Mouse (Mus musculus): ENCODE measurements at regions not wholly inside any gene's neighbourhood (a gene's known extent, or its start where the extent isn't known, plus 50 kb on each side); places are given as distances from the start of the nearest gene placed in this dataset.

DNA sequence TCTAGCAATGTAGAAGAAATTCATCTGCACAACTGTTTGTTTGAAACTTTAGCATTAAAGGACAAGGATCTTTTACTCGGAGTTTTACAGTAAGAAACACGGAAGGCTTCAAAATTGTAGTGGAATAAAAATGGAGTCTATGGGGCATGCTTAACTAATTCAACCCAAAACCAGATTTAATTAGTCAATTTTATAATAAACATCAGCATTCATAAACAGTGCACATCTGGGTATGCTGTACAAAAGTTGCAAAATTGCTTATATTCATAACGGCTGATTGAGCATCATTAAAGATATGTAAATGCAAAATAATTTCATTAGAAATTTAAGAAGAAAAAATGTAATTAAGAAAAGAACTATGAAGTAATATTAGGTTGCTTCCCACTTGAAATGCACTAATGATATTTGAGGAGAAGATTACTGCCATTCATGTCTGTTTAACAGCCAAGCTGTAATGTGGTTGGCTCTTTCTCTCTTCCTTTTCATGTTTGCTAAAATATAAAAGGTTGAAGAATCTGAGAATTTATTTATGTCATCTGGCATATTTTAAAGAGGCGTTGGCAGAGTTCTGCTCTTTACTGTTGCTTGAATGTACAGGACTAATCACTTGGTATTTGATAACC is 1037.3 kb downstream of the Fam181b start:
- Histone ChIP-seq H3K27ac (replicated peaks) (no peak overlapping the region), H3K27me3 (no peaks in the 10 kb centered on the region), H3K9me3 (no peaks in the 10 kb centered on the region), H3K9ac (no peak overlapping the region), H3K36me3 (no peaks in the 10 kb centered on the region), H3K4me1 (replicated peaks) (no peaks in the 10 kb centered on the region), H3K4me3 (no peak overlapping the region), H3K4me2 (no peak overlapping the region)
- 84% methylated on average over 4 of the region's 4 CpGs for WGBS
- ATAC-seq (ENCODE audit: low FRiP score, low read depth), result no peak

DNA sequence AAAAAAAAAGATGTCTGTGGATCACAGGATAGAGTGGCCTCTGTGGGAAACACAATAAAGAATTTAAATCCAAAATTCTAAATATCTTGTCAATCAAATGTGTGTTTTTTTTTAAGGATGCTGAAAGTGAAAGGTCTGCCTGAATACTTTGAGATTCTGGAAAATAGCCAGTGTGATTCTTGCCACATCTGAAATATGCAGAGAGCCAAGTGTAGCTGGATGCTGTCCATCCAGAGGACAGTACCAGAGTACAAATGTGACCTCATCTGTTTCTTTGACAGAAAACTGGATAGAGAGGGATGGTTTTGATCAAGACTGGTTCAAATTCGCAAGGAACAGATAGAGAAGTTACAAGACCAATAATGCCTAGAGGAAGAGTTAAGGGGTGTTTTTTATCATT is 1044.1 kb downstream of the Fam181b start:
- no peaks in the 10 kb centered on the region for H3K4me1 ChIP-seq (replicated peaks)
- H3K36me3 ChIP-seq, result no peaks in the 10 kb centered on the region
- no peak overlapping the region for H3K4me3 ChIP-seq
- 81% methylated on average over 1 of the region's 1 CpGs for WGBS
- no peak overlapping the region for H3K9ac ChIP-seq
- no peaks in the 10 kb centered on the region for H3K9me3 ChIP-seq
- H3K4me2 ChIP-seq, result no peak overlapping the region
- no peak overlapping the region for H3K27ac ChIP-seq (replicated peaks)
- no peak for ATAC-seq (ENCODE audit: low FRiP score, low read depth)
- H3K27me3 ChIP-seq, result no peaks in the 10 kb centered on the region

DNA sequence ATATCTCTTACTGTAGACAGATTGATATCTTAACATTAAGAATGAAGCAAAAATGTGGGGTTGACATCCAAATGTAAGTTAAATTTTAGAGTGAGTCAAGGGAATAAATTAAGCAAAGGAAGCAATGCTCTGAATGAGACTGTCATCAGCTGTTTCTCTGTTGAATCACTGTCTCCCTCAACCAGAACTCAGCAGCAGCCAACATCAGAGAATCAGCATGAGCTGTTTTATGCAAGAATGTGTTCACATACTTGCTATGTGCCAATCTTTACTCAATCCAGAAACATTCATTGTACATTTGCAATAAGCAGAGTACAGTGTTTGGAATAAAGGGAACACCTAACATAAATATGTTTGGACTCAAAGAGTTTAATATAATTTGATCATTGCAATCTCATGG is 1074.6 kb downstream of the Fam181b start:
- Histone ChIP-seq H3K9ac (no peak overlapping the region), H3K27ac (replicated peaks) (no peak overlapping the region), H3K36me3 (no peaks in the 10 kb centered on the region), H3K4me1 (replicated peaks) (no peaks in the 10 kb centered on the region), H3K27me3 (no peaks in the 10 kb centered on the region), H3K4me3 (no peak overlapping the region), H3K9me3 (no peaks in the 10 kb centered on the region), H3K4me2 (no peak overlapping the region)
- ATAC-seq (ENCODE audit: low FRiP score, low read depth), result no peak

DNA sequence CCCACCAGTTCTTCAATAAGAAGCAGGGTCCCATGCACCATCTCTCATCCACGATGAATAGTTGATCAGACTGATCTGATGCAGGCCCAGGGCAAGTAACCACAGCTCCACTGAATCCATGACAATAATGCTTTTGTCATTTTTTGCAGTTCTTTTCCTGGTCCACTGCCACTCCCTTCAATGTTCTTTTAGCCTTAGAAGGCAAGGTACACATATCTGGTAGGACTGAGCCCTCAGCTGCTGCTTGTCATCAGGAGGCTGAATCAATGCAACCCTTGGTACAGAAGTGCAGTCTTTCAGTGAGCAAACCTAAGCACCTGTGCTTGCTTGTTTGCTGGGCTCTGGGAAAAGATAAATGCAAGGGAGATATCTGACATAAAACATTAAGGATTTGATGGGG is 1075.8 kb downstream of the Fam181b start:
- ATAC-seq (ENCODE audit: low FRiP score, low read depth), result no peak
- no peak overlapping the region for H3K4me3 ChIP-seq
- no peaks in the 10 kb centered on the region for H3K9me3 ChIP-seq
- H3K4me1 ChIP-seq (replicated peaks), result no peaks in the 10 kb centered on the region
- H3K9ac ChIP-seq, result no peak overlapping the region
- no peaks in the 10 kb centered on the region for H3K27me3 ChIP-seq
- no peak overlapping the region for H3K27ac ChIP-seq (replicated peaks)
- H3K4me2 ChIP-seq, result no peak overlapping the region
- no peaks in the 10 kb centered on the region for H3K36me3 ChIP-seq
- WGBS, result 88% methylated on average over 1 of the region's 1 CpGs

DNA sequence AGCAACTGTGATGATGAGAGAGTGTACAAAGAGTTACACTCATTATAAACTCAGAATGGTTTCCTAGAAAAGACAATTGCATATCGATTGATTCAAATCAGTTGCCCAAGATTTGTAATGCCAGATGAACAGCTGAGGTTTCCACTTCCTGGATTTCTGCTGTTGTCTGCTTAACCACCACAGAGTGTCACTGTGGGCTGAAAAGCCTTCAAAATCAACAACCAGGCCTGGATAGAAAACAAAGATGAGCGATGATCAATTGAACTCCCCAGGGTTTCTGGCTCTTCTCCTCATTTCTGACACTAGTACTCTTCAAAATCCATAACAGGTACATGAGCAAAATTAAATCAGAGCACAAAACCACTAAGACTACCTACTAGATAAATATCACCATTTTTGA is 1100.4 kb downstream of the Fam181b start:
- WGBS, result 64% methylated on average over 2 of the region's 2 CpGs
- H3K27me3 ChIP-seq, result no peaks in the 10 kb centered on the region

DNA sequence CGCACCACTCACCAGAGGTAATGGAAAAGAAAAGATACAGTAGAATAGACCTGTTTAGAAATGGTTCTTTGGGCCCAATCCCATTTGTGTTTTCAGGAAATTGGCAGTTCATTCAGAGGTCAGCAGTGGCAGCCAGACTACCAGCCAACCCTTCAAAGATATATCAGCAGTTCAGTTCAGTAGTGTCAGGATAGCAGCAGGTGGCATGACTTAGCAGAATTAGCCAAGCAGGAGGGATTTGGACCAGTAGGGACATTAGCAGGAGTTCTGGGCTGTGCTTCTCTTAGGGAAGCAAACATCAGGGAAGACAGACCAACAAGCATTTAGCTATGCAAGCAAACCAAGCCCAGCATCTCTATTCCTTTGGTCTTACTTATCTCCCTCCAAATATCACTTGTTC is 1132.7 kb downstream of the Fam181b start:
- Histone ChIP-seq H3K27me3 (no peaks in the 10 kb centered on the region), H3K9ac (no peak overlapping the region), H3K27ac (replicated peaks) (no peak overlapping the region), H3K4me3 (no peak overlapping the region), H3K4me2 (no peak overlapping the region), H3K9me3 (no peaks in the 10 kb centered on the region), H3K36me3 (no peaks in the 10 kb centered on the region), H3K4me1 (replicated peaks) (no peaks in the 10 kb centered on the region)
- WGBS, result 74% methylated on average over 1 of the region's 1 CpGs
- no peak for ATAC-seq (ENCODE audit: low FRiP score, low read depth)

More for the DNA sequence above, 1100.4 kb downstream of the Fam181b start:
- Histone ChIP-seq H3K9me3 (no peaks in the 10 kb centered on the region), H3K4me1 (replicated peaks) (no peaks in the 10 kb centered on the region), H3K36me3 (no peaks in the 10 kb centered on the region), H3K4me2 (no peak overlapping the region), H3K27ac (replicated peaks) (no peak overlapping the region), H3K4me3 (no peak overlapping the region), H3K9ac (no peak overlapping the region)
- no peak for ATAC-seq (ENCODE audit: low FRiP score, low read depth)

DNA sequence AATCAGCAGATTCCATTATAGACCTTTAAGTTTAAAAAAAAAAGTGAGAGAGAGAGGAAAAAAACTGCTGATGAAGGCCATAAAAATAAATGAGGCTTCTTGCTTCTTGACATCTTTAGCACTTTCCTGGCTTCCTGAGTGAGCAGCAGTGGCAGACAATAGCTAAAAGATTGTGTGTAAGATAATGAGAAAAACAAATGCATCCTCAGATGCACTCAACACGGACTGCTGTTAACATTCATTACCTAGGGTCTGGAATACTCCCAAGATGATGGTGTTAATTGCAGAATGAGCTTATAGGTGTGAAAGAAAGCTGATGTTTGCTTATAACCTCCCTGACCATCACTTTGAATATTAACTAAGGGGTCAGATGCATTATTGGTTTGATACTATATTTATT is 1147.8 kb downstream of the Fam181b start:
- no peak for ATAC-seq (ENCODE audit: low FRiP score, low read depth)
- Histone ChIP-seq H3K27me3 (no peaks in the 10 kb centered on the region), H3K9me3 (no peaks in the 10 kb centered on the region), H3K4me2 (no peak overlapping the region), H3K4me1 (replicated peaks) (no peaks in the 10 kb centered on the region), H3K4me3 (no peak overlapping the region), H3K36me3 (no peaks in the 10 kb centered on the region), H3K27ac (replicated peaks) (no peak overlapping the region), H3K9ac (no peak overlapping the region)
- 47% methylated on average over 1 of the region's 1 CpGs for WGBS

DNA sequence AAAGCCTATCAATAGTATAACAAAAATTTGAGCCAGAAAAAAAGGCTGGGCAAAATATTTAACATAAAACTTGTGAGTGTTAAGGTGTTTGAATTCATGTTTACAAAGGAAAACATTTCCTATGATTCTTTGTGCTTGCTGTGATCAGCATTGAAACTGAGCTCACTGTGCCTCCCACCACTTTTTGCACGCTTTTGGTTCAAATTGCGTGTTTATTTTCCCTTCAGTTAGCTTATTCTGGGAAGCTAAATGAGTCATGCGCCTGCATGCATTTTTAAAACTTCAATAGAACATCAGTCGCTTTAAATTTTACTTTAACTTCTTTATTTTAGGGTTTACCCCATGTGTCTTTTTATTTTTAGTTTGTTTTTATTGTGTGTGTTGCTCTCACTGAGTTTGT is 1154.0 kb downstream of the Fam181b start:
- H3K27ac ChIP-seq (replicated peaks), result no peak overlapping the region
- H3K9me3 ChIP-seq, result no peaks in the 10 kb centered on the region
- no peak overlapping the region for H3K4me2 ChIP-seq
- ATAC-seq (ENCODE audit: low FRiP score, low read depth), result no peak
- 91% methylated on average over 4 of the region's 4 CpGs for WGBS
- H3K9ac ChIP-seq, result no peak overlapping the region
- no peaks in the 10 kb centered on the region for H3K36me3 ChIP-seq
- H3K4me1 ChIP-seq (replicated peaks), result no peaks in the 10 kb centered on the region
- no peaks in the 10 kb centered on the region for H3K27me3 ChIP-seq
- no peak overlapping the region for H3K4me3 ChIP-seq

DNA sequence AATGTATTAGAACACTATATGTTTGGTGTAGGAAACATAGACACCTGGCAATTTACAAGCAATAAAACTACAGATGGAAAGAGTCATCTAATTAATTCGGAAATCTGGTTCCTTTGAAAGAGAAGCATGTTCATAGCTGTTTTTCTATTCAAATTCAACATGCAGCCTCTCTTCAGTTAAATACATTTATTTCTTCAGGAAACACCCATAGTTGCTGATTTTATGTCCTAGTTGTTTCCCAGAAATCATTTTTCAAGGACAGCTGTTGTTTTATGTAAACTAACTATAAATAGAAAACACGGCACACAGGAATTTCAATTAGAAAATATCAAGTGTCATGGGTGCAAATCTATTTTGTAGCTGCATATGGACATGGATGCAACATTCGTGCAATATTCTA is 1169.8 kb downstream of the Fam181b start:
- H3K27me3 ChIP-seq, result no peaks in the 10 kb centered on the region
- H3K9me3 ChIP-seq, result no peaks in the 10 kb centered on the region
- H3K4me1 ChIP-seq (replicated peaks), result no peaks in the 10 kb centered on the region
- no peaks in the 10 kb centered on the region for H3K36me3 ChIP-seq
- H3K4me3 ChIP-seq, result no peak overlapping the region
- no peak overlapping the region for H3K9ac ChIP-seq
- WGBS, result 86% methylated on average over 3 of the region's 3 CpGs
- no peak overlapping the region for H3K27ac ChIP-seq (replicated peaks)
- ATAC-seq (ENCODE audit: low FRiP score, low read depth), result no peak
- no peak overlapping the region for H3K4me2 ChIP-seq

DNA sequence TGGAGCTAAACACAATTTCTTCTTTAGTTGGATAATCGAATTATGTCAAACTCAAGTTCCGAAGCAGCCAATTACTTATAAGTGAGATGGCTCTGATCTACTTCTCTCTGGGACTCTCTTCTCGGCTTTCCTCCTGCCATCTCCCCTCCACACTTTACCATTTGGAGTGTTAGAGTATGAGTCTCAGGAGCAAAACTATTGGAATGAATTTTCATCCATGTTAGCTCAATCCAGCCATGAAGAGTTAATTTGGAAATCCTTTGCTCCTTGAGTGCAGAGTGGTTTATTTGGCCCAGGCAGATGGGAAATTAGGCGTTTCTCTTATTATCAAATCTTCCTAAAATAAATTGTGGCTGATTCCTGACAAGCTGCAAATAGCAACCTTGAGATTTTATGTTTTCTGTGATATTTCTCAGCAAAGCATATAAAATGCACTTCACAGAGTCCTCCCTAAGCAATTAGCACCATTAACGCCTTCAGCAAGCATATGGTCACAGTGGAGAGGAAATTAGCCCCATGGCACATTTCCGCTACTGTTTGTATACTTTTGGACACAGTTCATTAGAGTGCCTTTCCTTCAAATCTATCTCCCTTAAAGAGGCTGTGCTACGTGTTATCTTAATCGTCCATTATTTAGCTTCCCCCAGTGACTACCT is 1189.1 kb downstream of the Fam181b start:
- no peak overlapping the region for H3K4me2 ChIP-seq
- no peaks in the 10 kb centered on the region for H3K27me3 ChIP-seq
- WGBS, result 60% methylated on average over 8 of the region's 8 CpGs
- H3K27ac ChIP-seq (replicated peaks), result no peak overlapping the region
- no peak for ATAC-seq (ENCODE audit: low FRiP score, low read depth)
- H3K36me3 ChIP-seq, result no peaks in the 10 kb centered on the region
- no peak overlapping the region for H3K4me3 ChIP-seq
- H3K4me1 ChIP-seq (replicated peaks), result no peaks in the 10 kb centered on the region
- H3K9me3 ChIP-seq, result no peaks in the 10 kb centered on the region
- H3K9ac ChIP-seq, result no peak overlapping the region

DNA sequence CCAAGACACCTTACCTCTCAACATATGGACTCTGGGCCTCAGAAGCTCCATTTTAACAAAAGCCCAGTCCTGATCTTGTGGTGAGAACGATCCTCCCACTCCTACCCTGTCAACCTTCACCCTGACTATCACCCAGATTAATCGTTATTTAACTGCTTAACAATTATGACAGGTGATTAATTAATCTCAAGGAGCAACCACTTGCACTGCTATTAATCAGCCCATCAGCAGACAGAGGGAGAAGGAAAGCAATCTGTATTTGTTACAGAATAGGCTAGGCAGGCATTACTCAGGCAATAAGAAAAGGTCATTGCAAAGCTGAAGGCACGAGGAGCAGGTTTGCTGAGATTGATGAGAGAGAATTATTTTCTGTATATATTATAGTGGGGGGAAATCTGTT is 1201.9 kb downstream of the Fam181b start:
- no peak overlapping the region for H3K9ac ChIP-seq
- H3K4me3 ChIP-seq, result no peak overlapping the region
- peak; percentile 51; the same call in 1 of the 2 replicates for ATAC-seq (ENCODE audit: low FRiP score, low read depth)

DNA sequence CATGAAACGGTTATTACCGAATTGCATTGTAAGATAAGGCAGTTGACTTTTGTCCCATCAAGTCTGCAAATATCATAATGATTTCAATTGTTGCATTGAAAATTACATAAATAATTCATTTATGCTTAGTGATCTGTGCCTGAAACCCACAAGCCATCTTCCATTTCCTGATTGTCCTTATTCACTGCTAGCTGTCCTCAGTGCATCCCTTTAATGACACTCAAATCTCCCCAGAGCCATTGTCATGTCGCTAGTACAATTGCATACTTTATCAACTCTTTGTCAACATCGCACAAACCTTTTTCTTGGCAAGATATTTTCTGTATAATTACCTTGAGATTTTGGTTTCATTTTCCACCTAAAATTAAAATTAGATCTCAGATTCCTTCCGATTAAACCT is 1202.3 kb downstream of the Fam181b start:
- no peak overlapping the region for H3K27ac ChIP-seq (replicated peaks)
- no peaks in the 10 kb centered on the region for H3K36me3 ChIP-seq
- ATAC-seq (ENCODE audit: low FRiP score, low read depth), result no peak
- no peak overlapping the region for H3K9ac ChIP-seq
- H3K4me2 ChIP-seq, result no peak overlapping the region
- no peaks in the 10 kb centered on the region for H3K9me3 ChIP-seq
- no peaks in the 10 kb centered on the region for H3K27me3 ChIP-seq
- no peak overlapping the region for H3K4me3 ChIP-seq
- H3K4me1 ChIP-seq (replicated peaks), result 0 out of 2 replicates have a peak, but pooled peaks cover 4% of the 10 kb centered on the region
- WGBS, result 55% methylated on average over 5 of the region's 5 CpGs

More for the DNA sequence above, 1201.9 kb downstream of the Fam181b start:
- H3K9me3 ChIP-seq, result no peaks in the 10 kb centered on the region
- H3K36me3 ChIP-seq, result no peaks in the 10 kb centered on the region
- H3K4me1 ChIP-seq (replicated peaks), result 0 out of 2 replicates have a peak, but pooled peaks cover 4% of the 10 kb centered on the region
- H3K27me3 ChIP-seq, result no peaks in the 10 kb centered on the region
- H3K27ac ChIP-seq (replicated peaks), result no peak overlapping the region
- no peak overlapping the region for H3K4me2 ChIP-seq
- WGBS, result 53% methylated on average over 3 of the region's 3 CpGs

Data from hindbrain, embryonic 15.5 days (tissue).